Mouse (Mus musculus) C2C12 (cell line): ENCODE results near the gene Ubac2.

Source experiments
- CTCF ChIP-seq: IDR thresholded peaks from one replicate; pipeline ENCODE4 v1.5.1; 2011; ENCODE audit not compliant: control insufficient read depth, insufficient read depth, insufficient read length
- MYOG ChIP-seq: IDR thresholded peaks from one replicate; pipeline ENCODE4 v1.6.1; 2011; ENCODE audit not compliant: control insufficient read depth, insufficient read length; ENCODE audit errors: extremely low read depth

GRCm38 (mm10) chr14:121901511-121901910 lies 23.1 kb downstream of the Ubac2 start:
- TF ChIP-seq CTCF (no peak), MYOG (no peak)
